Mouse (Mus musculus): ENCODE data around the gene Adgrl3.

The Adgrl3 gene

GRCm38 (mm10) chr5:81019590-81020254 is at the start of gene Adgrl3:
Adgrl3 (plus strand) TSS chr5:81020138.
- peak; percentile 94 to 95 for DNase-seq

- no peak for DNase-seq
Measured at GRCm38 (mm10) chr5:81019166-81019565, 772 bp upstream of the Adgrl3 start.

GRCm38 (mm10) chr5:81020281-81021005 is 505 bp downstream of the Adgrl3 start:
- DNase-seq, result peak; percentile 74 to 76

GRCm38 (mm10) chr5:81021006-81021320 is 1.0 kb downstream of the Adgrl3 start:
- no peak for DNase-seq

GRCm38 (mm10) chr5:81021331-81021863 is 1.5 kb downstream of the Adgrl3 start:
- peak; percentile 75 to 81 for DNase-seq

GRCm38 (mm10) chr5:81021864-81022305 is 1.9 kb downstream of the Adgrl3 start:
- peak; percentile 68 to 71 for DNase-seq

GRCm38 (mm10) chr5:81022306-81023071 is 2.6 kb downstream of the Adgrl3 start:
- DNase-seq, result peak; percentile 64 to 78

- peak; percentile 11 to 23 for DNase-seq
Measured at GRCm38 (mm10) chr5:81023923-81024715, 4.2 kb downstream of the Adgrl3 start.

GRCm38 (mm10) chr5:81028875-81029274 is 8.9 kb downstream of the Adgrl3 start:
- no peak for DNase-seq

GRCm38 (mm10) chr5:81037091-81037490 is 17.2 kb downstream of the Adgrl3 start:
- DNase-seq, result no peak

GRCm38 (mm10) chr5:81043875-81044274 is 23.9 kb downstream of the Adgrl3 start:
- DNase-seq, result no peak

- DNase-seq, result no peak
Measured at GRCm38 (mm10) chr5:81046128-81046527, 26.2 kb downstream of the Adgrl3 start.

GRCm38 (mm10) chr5:81054628-81055027 is 34.7 kb downstream of the Adgrl3 start:
- no peak for DNase-seq

- DNase-seq, result no peak
Measured at GRCm38 (mm10) chr5:81055253-81055652, 35.3 kb downstream of the Adgrl3 start.

- DNase-seq, result no peak
Measured at GRCm38 (mm10) chr5:81058122-81058521, 38.2 kb downstream of the Adgrl3 start.

GRCm38 (mm10) chr5:81060950-81061349 is 41.0 kb downstream of the Adgrl3 start:
- DNase-seq, result no peak

- DNase-seq, result no peak
Measured at GRCm38 (mm10) chr5:81061386-81061785, 41.4 kb downstream of the Adgrl3 start.

GRCm38 (mm10) chr5:81064026-81064425 is 44.1 kb downstream of the Adgrl3 start:
- no peak for DNase-seq

GRCm38 (mm10) chr5:81068173-81068572 is 48.2 kb downstream of the Adgrl3 start:
- DNase-seq, result no peak

GRCm38 (mm10) chr5:81068839-81069238 is 48.9 kb downstream of the Adgrl3 start:
- DNase-seq, result no peak

GRCm38 (mm10) chr5:81072888-81073287 is 53.0 kb downstream of the Adgrl3 start:
- DNase-seq, result peak in 1 of 2 experiments; percentile 41

GRCm38 (mm10) chr5:81073875-81074274 is 53.9 kb downstream of the Adgrl3 start:
- DNase-seq, result no peak

Data from cerebellum, postnatal 25 days (tissue).